Mouse (Mus musculus): ENCODE results near the gene Ccdc167. TPM values are rescaled to one million over a fixed set of nuclear protein-coding genes. Genes with fewer than 3 reads are reported as not detected.

Gene Ccdc167
- polyA plus RNA-seq, 1 experiment from 2014 or later = 10.8 TPM

Other genes with a start within 250 kb of the Ccdc167 start
- 78.6 and 81.4 TPM in 2 replicates for gene Pim1, start 226.3 kb downstream of the Ccdc167 start, polyA plus RNA-seq (2015; fragmentation: Nextera tagmentation; extraction: Ambion mirVana)
- gene Gm17657, start 167.4 kb downstream of the Ccdc167 start, polyA plus RNA-seq (2015; fragmentation: Nextera tagmentation; extraction: Ambion mirVana) = not detected in 2 replicates
- 10.7 and 13.8 TPM in 2 replicates for gene Tbc1d22b, start 167.3 kb downstream of the Ccdc167 start, polyA plus RNA-seq (2015; fragmentation: Nextera tagmentation; extraction: Ambion mirVana)
- 0.62 and 1.2 TPM in 2 replicates for gene Tmem217, start 164.7 kb downstream of the Ccdc167 start, polyA plus RNA-seq (2015; fragmentation: Nextera tagmentation; extraction: Ambion mirVana)
- gene Rnf8, start 102.3 kb downstream of the Ccdc167 start, polyA plus RNA-seq (2015; fragmentation: Nextera tagmentation; extraction: Ambion mirVana) = 57.4 and 61.8 TPM in 2 replicates
- gene Gm28043, start 102.2 kb downstream of the Ccdc167 start, polyA plus RNA-seq (2015; fragmentation: Nextera tagmentation; extraction: Ambion mirVana) = 2.0 and 3.0 TPM in 2 replicates
- gene Cmtr1, start 56.4 kb downstream of the Ccdc167 start, polyA plus RNA-seq (2015; fragmentation: Nextera tagmentation; extraction: Ambion mirVana) = 131 and 136 TPM in 2 replicates